Mouse (Mus musculus) gastrocnemius, postnatal 36 days (tissue): ENCODE results near the gene Lrrc1. TPM values are rescaled to one million over a fixed set of nuclear protein-coding genes. Genes with fewer than 3 reads are reported as not detected.

Source experiments
- DNase-seq, 2 experiments: peaks; one replicate each; pipeline ENCODE4 v3.0.0; 2022
- intact Hi-C: fragments of 180-260 bp; cut with DNase I; formaldehyde crosslinking; loops from one replicate; pipeline ENCODE4 v1.15.1; 2025
- total RNA-seq, 2 experiments: library from RNA; stranded (reverse); gene quantifications; 2 replicates each; pipeline ENCODE4 v1.2.3; 2021

Gene Lrrc1
- total RNA-seq, 2 experiments from 2014 or later: 0.39 to 0.94 TPM

DNA sequence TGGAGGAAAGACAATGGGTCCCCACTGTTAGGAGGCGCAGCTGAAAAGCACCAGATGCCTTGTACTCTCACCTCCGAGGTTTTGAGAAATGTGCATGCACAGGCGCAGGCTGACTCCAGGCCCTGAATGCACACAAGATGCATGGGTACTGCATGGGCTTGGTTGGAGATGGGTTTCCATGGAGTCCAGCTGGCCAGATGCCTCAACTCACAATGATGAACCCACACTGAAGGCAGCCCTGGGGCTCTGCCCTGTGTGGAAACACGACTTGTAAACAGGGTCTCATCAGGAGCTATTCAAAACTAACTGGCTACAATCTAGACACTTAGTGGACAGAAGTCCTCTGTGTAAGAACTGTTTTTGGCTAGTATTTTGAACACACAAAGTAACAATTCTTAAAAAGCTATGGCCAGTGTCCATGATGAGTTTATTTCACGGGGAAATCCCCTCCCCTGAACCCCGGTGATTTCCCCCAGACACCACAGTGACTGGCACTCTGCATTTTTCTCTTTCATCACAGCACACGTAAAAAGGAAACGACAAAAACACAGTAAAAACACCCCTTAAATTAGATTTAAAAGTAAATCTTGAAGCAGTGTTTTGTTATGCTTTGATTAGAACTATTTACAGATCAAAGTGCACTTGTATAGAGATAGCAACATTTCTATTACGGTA lies 114.1 kb downstream of the Lrrc1 start:
- intact Hi-C loops: no loop called here
- no peak for DNase-seq

DNA sequence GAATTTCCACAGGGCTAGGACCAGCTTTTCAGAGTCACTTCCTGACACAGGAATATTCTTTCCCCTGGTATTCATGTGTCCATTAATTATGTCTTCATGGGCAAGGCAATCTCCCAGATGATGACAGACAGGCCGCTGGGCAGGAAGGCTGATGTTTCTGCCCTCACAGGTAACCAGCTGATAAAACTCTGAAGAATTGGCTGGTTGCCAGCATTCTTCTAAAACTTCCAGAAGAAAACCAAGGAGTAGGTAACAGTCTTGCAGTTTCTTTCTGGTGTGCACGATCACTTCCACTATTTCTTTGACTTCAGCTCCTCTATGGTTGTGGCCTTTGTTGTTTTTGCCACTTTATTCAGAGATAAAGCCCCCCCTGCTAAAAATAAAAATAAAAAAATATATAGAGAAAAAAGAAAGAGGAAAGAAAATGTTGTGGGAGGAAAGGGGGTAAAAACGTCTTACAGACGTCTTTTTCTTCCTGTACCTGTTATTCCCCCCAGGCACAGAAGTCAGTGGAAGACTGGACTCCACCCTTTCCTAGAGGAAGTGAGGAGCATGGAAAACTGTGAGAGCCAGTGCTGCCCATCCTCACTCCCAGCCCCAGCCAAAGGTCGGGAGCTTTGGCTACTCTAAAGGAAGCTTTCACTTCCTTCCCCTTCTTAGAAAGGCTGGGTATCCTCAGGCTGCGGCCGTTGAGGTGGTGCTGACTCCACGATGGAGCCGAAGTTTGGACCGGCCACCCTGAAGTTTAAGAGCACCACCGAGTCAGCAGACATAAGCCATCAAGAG lies 115.2 kb downstream of the Lrrc1 start:
- DNase-seq: no peak
- intact Hi-C loops: no loop called here

DNA sequence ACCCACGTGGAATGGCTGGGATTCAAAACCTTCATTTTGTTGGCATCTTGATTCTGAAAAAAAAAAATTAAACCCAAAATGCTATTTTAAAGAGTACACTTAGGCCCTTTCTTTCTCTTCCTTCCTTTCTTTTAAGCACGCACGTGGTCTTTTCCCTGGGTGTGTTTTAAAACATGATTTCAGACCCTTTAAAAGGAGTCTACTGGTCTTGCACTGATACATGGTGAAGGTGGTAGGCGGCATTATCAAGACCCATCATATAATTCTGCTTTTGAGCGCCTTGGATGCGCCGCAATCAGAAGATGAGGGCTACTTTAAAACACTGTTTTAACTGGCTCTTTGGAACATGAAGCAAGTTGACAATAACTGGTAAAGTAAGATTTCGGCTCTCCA lies 115.9 kb downstream of the Lrrc1 start:
- intact Hi-C loops: no loop called here
- no peak for DNase-seq

DNA sequence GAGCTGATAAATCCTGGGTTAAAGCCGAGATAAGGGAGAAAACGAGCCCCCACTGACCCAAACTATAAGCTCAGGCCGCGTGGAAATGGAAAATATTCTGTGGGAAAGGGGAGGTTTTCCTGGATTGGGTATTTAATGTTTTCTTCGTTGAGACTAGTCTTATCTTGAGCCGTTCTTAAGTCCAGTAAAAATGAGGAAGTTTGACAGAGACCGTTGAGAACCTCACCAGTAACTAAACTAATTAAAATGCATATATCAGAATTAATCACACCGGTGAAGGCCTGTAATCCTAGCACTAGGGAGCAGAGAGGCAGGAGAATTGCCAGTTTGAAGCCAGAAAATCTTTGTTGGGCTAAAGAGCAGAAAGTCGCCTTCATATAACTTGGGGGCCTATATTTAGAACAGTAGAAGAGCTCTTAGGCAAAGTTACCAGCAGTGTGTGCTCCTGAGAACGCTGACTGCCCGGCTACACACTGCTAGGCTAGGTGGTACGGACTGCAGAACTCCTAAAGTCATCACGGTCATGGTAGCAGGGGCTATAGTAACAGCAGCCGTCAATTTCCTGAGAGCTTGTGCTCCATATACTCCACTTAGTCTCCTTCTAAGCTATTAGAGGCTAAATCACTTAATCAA lies 116.4 kb downstream of the Lrrc1 start:
- DNase-seq: no peak
- intact Hi-C loops: no loop called here

DNA sequence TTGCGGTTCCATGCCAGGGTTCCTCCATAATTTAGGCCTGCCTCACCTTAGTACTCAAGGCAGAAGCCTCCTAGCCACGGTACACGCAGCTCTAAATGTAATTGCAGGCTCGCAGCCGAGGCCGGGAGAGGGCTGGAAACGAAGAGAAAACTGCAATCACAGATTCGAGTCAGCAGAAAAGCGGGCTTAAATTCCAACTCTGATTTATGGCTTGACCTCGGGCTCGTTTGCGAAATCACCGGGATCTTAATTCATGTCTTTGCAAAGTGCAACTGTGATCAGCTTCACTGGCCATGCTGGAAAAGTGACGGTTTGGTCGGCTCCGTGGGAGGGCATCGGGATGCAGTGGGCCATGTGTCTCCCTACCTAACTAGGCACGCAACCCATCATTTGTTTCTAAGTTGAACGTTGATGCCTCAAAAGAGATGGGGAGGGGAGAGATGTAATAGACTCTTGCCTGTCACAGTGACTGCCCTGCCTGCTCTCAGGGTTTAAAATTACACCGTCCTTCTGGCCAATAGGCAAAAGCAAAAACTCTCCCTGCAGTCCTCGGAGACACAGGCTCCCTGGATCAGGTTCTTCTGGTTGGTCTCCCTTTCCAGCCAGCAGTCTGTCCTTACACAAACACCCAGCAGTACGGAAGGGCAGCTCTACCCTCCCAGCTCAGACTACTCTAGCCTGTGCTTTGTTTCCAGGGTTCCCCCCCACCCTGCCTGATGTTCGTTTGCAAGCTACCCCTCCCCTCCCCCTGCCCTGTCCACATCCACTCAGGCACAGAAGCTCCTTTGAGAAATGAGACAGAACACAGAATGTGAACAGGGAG lies 117.2 kb downstream of the Lrrc1 start:
- intact Hi-C loops: no loop called here
- DNase-seq: peak in 1 of 2 experiments; percentile 28

DNA sequence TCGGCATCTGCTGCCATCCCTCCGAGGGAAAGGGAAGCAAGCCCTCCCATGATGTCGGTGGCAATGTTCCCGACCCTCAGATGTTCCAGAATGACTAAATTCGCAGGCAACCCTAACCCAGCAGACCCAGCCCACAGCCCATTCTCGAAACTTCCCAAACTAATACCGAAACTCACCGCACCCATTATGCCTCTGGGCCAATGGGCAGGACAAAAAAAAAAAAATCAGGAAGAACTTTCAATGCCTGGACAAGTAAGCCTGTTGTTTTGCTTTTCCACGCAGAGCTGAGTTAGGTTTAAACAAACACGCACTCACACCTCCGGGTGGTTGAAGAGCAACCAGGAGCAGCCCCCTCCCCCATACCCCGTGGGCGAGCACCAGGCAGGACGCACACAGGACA lies 118.6 kb downstream of the Lrrc1 start:
- DNase-seq: no peak
- intact Hi-C loops: no loop called here

DNA sequence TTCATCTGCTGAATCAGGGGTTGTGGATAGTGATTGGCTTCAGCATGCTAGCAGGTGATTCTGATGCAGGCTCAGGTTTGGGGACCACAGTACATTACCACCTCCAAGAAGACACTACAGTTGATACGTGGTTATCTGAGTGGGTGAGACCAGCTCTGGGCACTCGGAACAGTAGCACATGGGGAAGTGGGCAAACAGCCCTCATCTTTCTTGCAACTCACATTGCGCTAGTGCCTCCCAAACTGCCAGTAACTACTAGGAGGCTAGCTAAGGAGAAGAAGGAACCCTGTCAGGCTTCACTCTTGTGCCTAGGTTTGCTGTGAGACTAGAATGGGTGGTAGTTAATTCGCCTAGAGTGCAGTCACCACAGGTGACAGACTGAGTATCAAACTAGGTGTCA lies 119.1 kb downstream of the Lrrc1 start:
- no peak for DNase-seq
- intact Hi-C loops: no loop called here

DNA sequence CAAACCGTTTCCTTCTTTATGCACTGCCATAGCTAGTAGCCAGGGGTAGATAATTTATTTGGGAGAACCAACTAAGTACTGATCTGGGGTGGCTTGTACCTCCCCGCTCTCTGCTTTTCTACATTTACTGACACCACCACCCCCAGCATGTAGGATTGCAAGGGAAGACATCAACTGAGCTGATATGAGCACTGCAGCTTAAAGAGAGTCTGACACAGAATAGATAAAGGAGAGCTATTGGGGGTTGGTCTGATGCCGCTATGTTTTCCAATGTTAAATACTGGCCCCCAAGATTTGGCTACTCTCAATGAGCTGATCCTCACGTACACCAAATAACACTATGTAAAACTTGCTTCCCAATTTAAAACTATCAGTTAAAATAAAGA lies 124.5 kb downstream of the Lrrc1 start:
- DNase-seq: no peak
- intact Hi-C loops: no loop called here

DNA sequence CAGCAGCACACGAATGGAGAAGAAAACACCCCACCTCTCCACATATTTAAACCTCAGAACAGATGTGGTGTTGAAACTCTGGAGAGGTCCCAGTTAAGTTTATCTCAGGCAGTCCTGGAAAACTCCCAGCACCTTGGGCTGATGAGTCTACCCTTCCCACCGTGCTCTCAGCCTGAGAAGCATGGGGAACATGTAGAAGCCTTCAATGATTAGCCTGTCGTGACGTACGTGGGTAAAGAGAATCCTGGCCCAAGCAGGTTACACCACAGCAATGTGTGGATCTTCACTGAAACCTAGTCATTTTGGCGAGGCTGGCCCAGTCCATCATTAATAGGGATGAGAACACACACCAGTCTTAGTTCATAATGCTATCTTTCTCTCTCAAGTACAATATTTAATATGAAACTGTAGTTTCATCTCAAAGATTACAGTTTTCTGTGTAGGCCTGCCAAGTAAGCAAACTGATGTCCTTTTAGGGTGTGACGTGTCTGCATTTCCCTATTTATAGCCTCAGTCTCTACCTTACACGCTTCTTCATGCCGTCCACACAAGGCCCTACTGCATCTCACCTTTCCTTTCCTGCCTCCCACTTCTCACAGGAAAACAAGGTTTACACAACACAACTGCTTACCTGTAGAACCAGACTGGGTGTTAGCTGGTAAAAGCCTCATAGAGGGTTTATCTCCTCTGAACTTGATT lies 125.0 kb downstream of the Lrrc1 start:
- intact Hi-C loops: no loop called here
- DNase-seq: no peak

DNA sequence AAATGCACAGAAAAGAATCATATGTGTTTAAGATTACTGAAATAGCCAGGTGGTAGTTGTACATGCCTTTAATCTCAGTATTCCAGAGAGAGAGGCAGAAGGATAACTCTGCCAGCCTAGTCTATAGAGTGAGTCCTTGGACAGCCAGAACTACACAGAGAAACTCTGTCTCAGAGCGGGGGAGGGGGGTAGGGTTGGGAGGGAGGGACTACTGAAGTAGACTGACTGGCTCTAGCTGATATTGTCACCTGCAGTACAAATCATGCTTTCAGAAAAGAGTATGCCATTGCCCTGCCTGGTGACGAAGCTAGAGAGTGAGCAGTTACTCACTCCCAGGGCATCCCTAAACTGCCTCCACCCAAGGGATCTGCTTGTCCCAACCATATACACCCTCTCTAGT lies 125.9 kb downstream of the Lrrc1 start:
- intact Hi-C loops: no loop called here
- DNase-seq: no peak

DNA sequence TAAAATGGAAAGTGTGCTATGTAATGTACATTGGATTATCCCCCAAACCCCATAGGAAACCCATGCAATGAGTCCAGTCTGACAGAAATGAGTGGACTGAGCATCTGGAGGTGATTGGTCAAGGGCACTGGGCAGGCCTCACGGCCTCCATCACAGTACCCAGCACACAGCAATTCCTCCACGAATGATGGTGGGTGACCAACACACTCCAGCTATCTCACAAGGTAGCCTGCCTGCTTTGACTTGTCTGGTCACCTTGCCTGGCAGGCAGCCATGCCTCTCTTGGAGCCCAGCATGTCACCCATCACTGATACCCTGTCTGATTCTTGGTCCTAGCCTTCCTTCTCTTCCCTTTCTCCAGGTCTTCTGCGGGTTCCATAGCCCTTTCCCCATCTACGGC lies 128.2 kb downstream of the Lrrc1 start:
- intact Hi-C loops: no loop called here
- no peak for DNase-seq

DNA sequence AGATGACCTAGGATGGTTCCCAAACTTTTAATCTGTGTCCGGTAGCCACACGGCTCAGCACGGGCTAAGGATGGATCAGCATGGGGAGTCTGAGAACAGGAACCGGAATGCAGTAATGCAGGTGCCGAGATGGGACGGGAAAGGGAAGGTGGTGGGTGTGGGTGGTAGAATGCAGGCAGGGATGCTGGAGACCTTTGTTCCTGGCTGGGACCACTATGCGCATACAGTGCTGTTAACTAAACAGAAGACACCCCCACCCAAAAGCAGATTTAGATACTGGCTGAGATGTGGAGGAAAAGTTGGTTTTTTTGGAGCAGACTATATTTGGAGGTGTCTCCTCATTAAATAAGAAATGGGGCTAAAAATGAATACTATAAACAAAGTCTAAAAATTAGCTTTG lies 128.7 kb downstream of the Lrrc1 start:
- intact Hi-C loops: no loop called here
- no peak for DNase-seq

DNA sequence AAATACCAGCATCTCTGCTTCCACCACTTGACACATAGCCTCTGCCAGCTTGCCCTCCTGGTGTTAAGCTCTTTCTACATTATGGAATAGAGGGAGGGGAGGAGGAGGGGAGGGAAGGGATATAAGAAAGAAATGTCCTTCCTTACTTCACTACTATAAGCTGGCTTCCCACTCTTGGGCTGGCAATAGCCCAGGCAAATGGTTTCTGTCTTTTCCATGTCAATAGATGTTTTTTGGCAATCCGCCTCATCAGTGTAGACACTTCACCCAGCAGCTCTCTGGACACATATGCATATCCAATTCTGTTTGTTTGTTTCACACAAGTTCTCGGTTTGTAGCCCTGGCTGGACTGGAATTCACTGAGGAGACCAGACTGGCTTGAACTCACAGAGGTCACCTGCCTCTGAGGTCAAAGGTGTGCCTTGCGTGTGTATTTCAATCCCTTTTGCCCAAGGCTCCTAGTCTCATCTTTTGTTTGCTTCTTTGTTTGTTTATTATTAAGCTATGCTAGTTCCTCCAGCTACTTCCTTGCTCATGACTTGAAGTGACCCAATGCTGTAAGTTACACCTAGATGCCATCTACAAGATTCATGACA lies 132.7 kb downstream of the Lrrc1 start:
- no peak for DNase-seq
- intact Hi-C loops: no loop called here

DNA sequence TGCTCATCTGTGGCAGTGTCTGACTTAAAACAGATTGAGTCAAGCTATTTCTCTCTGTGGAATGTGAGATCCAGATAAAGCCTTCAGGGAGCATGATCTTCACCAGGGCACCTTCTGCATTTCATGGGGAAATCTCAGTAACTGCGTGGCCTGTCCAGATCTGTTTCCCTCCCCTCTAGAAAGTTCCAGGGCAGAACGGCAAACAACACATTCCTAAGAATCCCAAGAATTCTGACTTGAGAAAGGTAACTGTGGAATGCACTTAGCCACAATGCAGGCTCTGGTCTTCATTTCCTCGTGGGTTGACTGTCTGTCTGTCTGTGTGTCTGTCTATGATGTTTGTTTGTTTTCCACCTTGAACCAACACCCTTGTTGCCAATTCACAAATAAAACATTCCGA lies 133.7 kb downstream of the Lrrc1 start:
- intact Hi-C loops: no loop called here
- DNase-seq: no peak

DNA sequence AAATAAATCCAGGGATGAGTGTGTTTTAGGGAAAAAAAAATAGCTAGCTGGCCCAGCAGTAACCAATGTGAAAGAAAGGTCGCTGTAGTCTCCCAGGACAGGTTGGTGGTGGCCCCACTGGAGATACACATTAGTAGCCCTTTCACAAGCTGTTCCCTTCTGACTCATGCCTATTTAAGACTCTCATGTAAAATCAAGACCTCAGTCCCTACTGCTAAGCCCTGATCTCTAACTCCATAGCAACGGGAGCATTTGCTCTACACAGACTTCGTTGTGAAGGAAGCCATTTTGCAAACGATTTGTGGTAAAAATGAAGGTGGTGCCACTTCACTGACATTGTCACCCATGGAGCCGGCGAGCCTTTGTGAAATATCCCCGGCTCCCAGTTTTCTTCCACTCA lies 134.1 kb downstream of the Lrrc1 start:
- intact Hi-C loops: no loop called here
- no peak for DNase-seq

DNA sequence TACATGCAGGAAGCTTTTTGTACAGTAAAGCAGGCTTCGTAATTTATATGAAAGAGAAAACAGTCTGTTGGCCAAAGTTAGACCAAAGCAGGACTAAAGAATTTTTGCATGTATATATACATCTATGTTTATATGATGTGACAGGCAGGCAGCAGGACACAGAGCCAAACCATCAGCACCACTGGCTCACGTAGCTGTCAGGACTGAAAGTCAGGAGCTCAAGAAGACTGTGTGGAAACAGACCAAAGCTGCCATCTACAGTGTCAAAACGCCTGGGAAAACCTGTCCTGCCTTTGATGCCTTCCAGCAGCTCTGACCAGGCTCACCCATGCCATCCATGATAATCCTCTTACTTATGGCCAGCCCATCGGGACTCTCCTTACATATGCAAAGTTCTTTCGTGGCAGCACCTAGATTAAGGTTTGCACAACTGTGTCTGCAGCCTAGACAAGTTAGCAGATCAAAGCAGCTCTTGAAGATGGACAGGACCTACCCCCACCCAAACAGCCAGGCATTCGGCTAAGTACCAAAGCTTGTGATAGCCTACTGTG lies 136.5 kb downstream of the Lrrc1 start:
- intact Hi-C loops: no loop called here
- DNase-seq: no peak

DNA sequence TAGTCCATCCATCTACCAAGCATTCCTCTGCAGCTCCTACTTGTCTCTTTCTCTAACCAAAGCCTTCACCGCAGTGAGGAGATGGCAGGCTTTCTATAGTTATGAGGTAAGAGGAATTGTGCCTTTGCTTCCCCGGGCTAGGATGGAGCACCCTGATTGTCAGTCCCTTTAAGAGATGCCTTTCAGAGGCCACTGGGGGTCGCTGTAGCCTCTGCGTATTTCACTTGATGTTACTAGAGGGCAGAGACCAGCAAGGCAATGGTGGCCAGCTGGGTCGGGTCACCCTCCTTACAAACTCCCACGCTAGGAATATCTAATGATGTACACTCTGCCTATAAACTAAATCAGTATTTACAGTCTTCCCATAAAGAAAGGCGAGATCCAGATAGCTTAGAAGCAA lies 137.8 kb downstream of the Lrrc1 start:
- no peak for DNase-seq
- intact Hi-C loops: no loop called here

DNA sequence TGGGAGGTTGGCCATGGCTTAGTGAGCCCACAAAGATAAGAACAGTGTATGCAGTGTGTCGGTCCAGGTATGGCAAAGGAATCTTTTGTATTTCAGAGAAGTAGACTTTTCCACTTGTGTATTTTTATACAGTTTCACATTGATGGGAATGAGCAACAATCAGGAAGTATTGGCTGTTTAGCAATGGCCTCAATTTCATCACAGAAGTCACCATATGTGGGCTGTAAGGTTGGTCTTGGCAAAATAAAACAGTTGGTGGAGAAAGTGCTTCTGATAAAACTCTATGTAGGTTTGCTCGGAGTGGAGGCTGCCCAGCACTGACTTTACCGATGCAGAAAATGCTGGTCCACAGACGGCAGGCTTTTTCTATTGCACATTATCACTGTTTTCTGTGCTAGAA lies 140.2 kb downstream of the Lrrc1 start:
- no peak for DNase-seq
- intact Hi-C loops: no loop called here

DNA sequence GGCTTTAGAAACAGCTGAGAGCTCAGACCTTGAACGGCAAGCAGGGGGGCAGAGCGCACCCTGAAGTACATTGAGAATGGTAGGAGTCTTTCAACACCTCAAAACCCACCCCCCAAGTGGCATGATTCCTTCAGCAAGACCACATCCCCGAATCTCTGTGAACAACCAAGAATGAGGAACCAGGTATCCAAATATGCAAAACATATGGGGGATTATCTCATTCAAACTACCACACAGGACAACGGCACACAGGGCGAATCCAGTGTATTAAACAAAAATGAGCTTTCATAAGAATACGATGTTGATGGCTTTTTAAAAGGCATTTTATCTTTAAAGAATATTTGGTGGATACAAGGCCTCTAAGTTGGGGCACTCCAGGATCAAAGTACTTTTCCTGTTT lies 140.7 kb downstream of the Lrrc1 start:
- intact Hi-C loops: no loop called here
- DNase-seq: no peak

DNA sequence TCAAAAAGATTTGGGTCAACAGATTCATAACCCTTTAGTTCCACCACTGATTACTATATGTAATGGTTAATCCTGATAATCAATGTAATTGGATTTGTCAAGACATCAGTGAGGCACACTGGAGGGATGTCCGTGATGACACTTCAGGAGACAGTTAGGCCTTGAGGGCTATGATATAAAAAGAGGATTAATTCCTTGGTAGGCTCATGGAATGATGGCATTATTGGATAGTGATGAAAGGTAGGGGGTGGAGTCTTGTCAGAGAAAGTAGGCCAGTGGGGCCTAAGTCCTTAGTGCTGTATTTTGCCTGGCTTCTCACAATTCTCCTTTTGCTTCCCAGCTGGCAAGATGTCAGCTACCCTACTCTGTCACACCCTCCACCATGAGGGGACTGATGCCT lies 141.7 kb downstream of the Lrrc1 start:
- intact Hi-C loops: no loop called here
- no peak for DNase-seq
